Mouse (Mus musculus) cerebellum, adult 2 months (tissue): Measurements from ENCODE around the gene Pelp1.

Experiments
- CTCF ChIP-seq: fragments of 200-500 bp; IDR thresholded peaks from 2 replicates; pipeline ENCODE4 v1.5.1; 2011; ENCODE audit warnings: low read depth, mild to moderate bottlenecking, control low read depth, low read length, moderate library complexity, borderline replicate concordance; ENCODE audit not compliant: insufficient read depth
- POLR2A ChIP-seq: fragments of 200-500 bp; IDR thresholded peaks from 2 replicates; pipeline ENCODE4 v1.6.1; 2011; ENCODE audit warnings: low read length, control low read depth, borderline replicate concordance; ENCODE audit not compliant: insufficient read depth

DNA sequence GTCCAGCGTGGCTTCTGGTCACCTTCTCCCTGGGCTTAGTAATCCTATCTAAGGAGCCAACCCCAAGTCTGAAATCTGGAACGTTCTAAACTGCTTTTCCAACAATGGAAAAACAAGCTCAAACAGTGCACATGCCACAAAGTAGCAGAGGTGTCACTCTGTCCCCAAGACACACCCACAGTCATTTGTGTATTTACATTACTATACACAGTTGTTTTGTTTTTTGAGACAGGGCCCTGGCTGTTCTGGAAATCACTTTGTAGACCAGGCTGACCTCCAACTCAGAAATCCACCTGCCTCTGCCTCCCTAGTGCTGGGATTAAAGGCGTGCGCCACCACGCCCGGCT lies 439 bp upstream of the Pelp1 start:
- TF ChIP-seq POLR2A (no peak), CTCF (no peak)
